Mouse (Mus musculus): ENCODE results near the gene Camta2. TPM values are rescaled to one million over a fixed set of nuclear protein-coding genes. Genes with fewer than 3 reads are reported as not detected.

The Camta2 gene
- polyA plus RNA-seq, 1 experiment = 17.7 TPM

- no peak for DNase-seq (ENCODE audit: low read depth)
These were observed 40.0 kb downstream of the Camta2 start for GRCm38 (mm10) chr11:70647716-70648420.

GRCm38 (mm10) chr11:70646691-70647650 lies 40.9 kb downstream of the Camta2 start, which contains the start of the genes Rnf167 and Slc25a11:
Rnf167 (plus strand) TSS chr11:70647235.
Slc25a11 (minus strand) TSS chr11:70647479.
- no peak for DNase-seq (ENCODE audit: low read depth)

- no peak for DNase-seq (ENCODE audit: low read depth)
These were observed 41.7 kb downstream of the Camta2 start for GRCm38 (mm10) chr11:70646259-70646555.

- DNase-seq (ENCODE audit: low read depth) = no peak
These were observed 42.2 kb downstream of the Camta2 start for GRCm38 (mm10) chr11:70645461-70646258.

GRCm38 (mm10) chr11:70644564-70645103 lies 43.3 kb downstream of the Camta2 start:
- DNase-seq (ENCODE audit: low read depth) = no peak

GRCm38 (mm10) chr11:70643051-70643450 lies 44.9 kb downstream of the Camta2 start:
- DNase-seq (ENCODE audit: low read depth) = no peak

GRCm38 (mm10) chr11:70641241-70641640 lies 46.7 kb downstream of the Camta2 start:
- no peak for DNase-seq (ENCODE audit: low read depth)

- DNase-seq (ENCODE audit: low read depth) = no peak
These were observed 47.9 kb downstream of the Camta2 start for GRCm38 (mm10) chr11:70639976-70640375.

- DNase-seq (ENCODE audit: low read depth) = no peak
These were observed 49.1 kb downstream of the Camta2 start, which contains the start of gene Gp1ba for GRCm38 (mm10) chr11:70638714-70639278. Gp1ba (plus strand) TSS chr11:70639122.

GRCm38 (mm10) chr11:70638293-70638692 lies 49.6 kb downstream of the Camta2 start:
- no peak for DNase-seq (ENCODE audit: low read depth)

- DNase-seq (ENCODE audit: low read depth) = no peak
These were observed 50.1 kb downstream of the Camta2 start for GRCm38 (mm10) chr11:70637764-70638163.

GRCm38 (mm10) chr11:70635601-70636000 lies 52.3 kb downstream of the Camta2 start:
- DNase-seq (ENCODE audit: low read depth) = no peak

GRCm38 (mm10) chr11:70630129-70630528 lies 57.8 kb downstream of the Camta2 start:
- DNase-seq (ENCODE audit: low read depth) = no peak

- no peak for DNase-seq (ENCODE audit: low read depth)
These were observed 58.3 kb downstream of the Camta2 start for GRCm38 (mm10) chr11:70629557-70629956.

GRCm38 (mm10) chr11:70628431-70628830 lies 59.5 kb downstream of the Camta2 start:
- DNase-seq (ENCODE audit: low read depth) = no peak

GRCm38 (mm10) chr11:70626877-70627276 lies 61.0 kb downstream of the Camta2 start:
- no peak for DNase-seq (ENCODE audit: low read depth)

GRCm38 (mm10) chr11:70625473-70625872 lies 62.4 kb downstream of the Camta2 start:
- no peak for DNase-seq (ENCODE audit: low read depth)

GRCm38 (mm10) chr11:70623053-70623742 lies 64.7 kb downstream of the Camta2 start:
- no peak for DNase-seq (ENCODE audit: low read depth)

GRCm38 (mm10) chr11:70621972-70622814 lies 65.7 kb downstream of the Camta2 start:
- DNase-seq (ENCODE audit: low read depth) = no peak
